Mouse (Mus musculus) thymus, postnatal 10 days (tissue): ENCODE data around the gene Npl.
A peak's percentile ranks its signal among the peaks of the same experiment; 100 is the strongest.

Experiments
- DNase-seq, 2 experiments: peaks; one replicate each; pipeline ENCODE4 v3.0.0; 2021; ENCODE audit warnings: low spot score in 2 of 2

Npl gene

GRCm38 (mm10) chr1:153549536-153550199 is at the start of gene Npl:
Npl (minus strand) TSS chr1:153550045.
- peak; percentile 63 to 78 for DNase-seq

DNA sequence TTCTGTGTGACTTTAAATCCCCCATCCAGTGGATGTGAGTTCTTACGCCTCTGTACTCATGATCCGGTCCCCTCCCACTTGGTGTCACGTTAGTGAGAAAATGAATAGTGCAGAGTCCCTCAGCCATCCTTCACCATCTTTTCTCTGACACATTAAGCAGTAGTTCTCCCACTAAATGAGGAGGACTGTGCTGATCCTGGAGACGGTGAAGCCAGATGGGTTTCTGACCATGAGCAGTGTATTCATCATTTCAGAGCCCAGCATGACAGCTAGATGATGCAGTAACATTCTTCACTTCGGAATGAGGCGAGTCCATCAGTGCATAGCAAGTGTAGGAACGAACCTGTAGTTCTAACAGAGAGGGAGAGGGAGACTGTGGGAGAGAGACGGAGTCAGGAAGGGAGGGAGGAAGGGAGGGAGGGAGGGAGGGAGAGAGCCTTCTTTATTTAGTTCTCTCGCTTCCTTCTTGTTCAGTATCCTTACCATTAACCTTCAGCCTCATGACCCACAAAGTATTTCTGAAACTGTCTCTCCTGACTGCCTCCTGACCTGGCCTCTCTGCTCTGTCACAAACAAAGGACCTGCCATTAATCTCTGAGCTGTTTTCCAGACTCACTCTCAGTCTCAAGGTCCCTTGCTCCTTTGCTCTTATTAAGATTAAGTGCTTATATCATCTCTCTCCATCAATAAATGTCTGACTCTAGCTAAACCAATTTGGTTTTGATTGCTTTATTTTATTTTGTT is 49.6 kb upstream of the Npl start:
- DNase-seq = no peak

- DNase-seq = no peak
These were observed 48.9 kb upstream of the Npl start for GRCm38 (mm10) chr1:153598773-153599172.

DNA sequence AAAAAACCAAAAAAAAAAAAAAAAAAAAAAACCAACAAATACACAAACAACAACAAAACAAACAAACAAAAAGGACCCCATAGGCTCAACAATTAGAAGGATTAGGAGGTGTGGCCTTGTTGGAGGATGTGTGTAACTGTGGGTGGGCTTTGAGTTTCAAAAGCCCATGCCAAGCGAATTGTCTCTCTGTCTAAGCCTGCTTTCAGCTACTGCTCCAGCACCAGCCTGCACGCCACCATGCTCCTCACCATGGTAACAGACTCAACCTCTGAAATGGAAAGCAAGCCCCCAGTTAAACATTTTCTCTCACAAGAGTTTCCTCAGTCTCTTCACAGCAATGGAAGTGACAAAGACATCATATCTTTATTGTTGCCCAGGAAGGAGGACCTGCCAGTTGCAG is 43.8 kb upstream of the Npl start:
- DNase-seq = no peak

DNA sequence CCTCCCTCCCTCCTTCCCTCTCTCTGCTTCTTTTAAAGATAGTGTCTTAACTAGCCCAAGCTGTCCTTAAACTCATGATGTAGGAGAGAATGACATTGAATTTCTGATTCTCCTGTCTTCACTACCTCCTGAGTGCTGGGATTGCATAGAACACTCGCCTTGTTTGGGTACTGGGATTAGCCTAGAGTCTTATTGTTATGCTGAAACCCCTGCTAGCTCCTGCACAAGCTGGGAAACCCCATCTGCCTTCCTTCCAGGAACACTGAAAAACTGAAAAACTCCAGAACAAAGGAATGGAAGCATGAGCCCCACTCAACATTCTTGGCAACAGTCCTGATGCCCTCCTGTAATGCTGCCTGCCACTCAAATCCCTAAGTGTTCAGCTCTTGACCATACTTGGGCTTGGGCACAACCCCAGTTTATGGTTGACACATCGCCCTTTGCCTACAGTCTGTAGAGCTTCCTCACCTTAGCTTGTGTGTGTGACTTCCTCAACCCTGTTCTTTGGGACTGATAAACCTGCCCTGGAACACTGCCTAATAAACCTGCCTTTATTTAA is 40.4 kb upstream of the Npl start:
- DNase-seq = no peak

GRCm38 (mm10) chr1:153587956-153588355 is 38.1 kb upstream of the Npl start:
- DNase-seq = no peak

GRCm38 (mm10) chr1:153586826-153587225 is 37.0 kb upstream of the Npl start:
- DNase-seq = no peak

DNA sequence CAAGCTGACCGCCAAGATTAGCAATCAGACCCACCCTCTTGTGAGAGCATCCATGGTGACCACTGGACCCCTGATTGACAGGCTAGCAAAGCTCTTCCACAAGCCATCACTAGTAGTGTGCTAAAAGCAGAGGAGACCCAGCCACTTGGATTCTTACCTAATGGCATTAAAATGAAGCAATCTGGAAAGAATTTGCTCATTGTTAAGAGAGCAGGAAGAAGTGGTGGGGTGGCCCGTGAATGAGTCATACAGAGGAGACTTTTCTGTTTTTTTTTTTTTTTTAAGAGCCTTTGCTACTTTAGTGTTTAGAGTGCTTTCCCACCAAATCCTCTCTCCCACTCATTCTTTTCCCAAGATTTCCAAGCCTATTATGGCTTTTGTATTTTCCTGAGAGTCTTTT is 35.9 kb upstream of the Npl start:
- no peak for DNase-seq

DNA sequence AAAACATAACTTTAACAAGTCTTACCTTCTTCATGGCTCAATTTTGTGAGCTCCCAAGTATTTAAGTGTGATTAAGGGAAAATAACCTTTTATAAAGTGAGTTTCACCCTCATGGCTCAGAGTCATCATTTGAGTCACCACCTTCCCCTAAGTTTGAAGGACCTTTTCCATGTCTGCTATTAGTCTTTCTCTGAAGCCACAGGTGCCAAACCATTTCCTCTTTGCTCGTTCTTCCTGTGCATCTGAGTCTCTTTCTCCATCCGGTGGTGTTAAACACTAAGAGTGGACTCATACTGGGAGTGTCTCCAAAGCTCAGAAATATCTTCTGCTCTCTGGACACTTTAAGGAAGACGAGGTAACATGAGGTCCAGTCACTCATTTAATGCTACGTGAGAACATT is 33.3 kb upstream of the Npl start:
- DNase-seq = no peak

GRCm38 (mm10) chr1:153574730-153575129 is 24.9 kb upstream of the Npl start:
- DNase-seq = no peak

GRCm38 (mm10) chr1:153572271-153573043 is 22.6 kb upstream of the Npl start:
- DNase-seq = no peak

GRCm38 (mm10) chr1:153565701-153566100 is 15.9 kb upstream of the Npl start:
- no peak for DNase-seq

- no peak for DNase-seq
These were observed 14.9 kb upstream of the Npl start for GRCm38 (mm10) chr1:153564701-153565100.

GRCm38 (mm10) chr1:153563675-153564074 is 13.8 kb upstream of the Npl start:
- DNase-seq = no peak

- no peak for DNase-seq
These were observed 11.0 kb upstream of the Npl start for GRCm38 (mm10) chr1:153560805-153561204.

- DNase-seq = no peak
These were observed 9.9 kb upstream of the Npl start for GRCm38 (mm10) chr1:153559701-153560100.

DNA sequence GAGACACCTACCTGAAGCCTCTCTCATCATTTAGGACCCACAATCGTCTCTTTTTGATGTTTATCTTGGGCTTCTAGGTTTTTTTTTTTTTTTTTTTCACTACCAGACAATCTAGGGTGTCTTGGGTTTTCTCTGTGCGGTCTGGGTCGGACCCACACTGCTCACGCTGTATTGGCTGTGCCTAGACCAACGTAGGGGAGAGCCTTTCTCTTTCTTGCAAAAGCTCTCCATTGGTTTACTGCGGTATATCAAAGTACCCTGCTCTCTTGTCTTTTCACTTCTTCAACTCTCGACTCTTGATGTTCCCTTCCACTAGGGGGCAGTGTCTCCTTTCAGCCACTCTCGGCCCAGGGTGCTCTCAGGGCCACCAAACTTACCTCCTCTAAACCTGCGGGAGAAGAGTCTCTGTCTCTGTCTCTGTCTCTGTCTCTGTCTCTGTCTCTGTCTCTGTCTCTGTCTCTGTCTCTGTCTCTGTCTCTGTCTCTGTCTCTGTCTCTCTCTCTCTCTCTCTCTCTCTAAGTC is 9.3 kb upstream of the Npl start:
- peak; percentile 72 to 94 for DNase-seq

DNA sequence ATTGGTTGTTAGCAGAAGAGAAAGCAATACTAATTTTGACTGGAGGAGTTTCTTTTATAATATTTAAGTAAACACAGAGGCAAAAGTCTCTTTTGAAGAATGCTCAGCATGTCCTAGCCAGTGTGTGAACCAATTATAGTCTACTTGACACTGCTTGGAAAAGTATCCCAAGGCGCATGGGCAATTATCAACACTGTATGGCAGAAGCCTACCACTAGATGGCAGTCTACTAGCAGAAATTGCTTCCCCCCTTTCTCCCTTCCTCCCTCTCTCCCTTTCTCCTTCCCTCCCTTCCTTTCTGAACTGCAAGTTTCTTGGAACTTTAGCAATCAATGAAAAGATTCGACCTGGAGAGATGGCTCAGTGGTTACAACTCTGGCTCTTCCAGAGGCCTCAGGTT is 7.1 kb upstream of the Npl start:
- DNase-seq = peak in 1 of 2 experiments; percentile 60

GRCm38 (mm10) chr1:153556202-153556601 is 6.4 kb upstream of the Npl start:
- no peak for DNase-seq

GRCm38 (mm10) chr1:153550814-153551213 is 969 bp upstream of the Npl start:
- peak; percentile 49 to 74 for DNase-seq

- DNase-seq = no peak
These were observed 2.3 kb downstream of the Npl start for GRCm38 (mm10) chr1:153547555-153547954.

DNA sequence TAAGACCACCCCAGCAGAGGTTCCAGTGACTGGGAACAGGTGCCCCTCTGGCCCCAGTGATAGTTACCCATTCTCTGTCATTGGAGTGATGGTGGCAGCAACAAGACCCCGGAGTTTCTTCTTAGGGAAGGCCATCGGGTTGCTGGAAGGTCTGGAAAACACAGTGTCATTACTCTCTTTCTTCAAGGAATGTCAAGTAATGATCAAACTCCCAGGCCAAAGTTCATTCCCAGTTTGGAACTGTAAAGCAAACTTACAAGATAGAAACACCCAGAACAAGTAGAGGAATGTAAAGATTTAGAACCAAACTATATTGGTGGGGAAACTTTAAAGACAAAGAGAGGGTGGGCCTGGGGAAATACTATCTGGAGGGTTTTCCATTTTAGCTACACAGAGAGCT is 4.6 kb downstream of the Npl start:
- DNase-seq = no peak
